Mouse (Mus musculus) right cerebral cortex, postnatal 14 days (tissue): ENCODE data around the gene Nacc2.

Experiments used
- DNase-seq: peaks from one replicate; pipeline ENCODE4 v3.0.0; 2022

Gene Nacc2

GRCm38 (mm10) chr2:26091771-26092393 lies 31.1 kb downstream of the Nacc2 start:
- DNase-seq: peak; percentile 61

GRCm38 (mm10) chr2:26090876-26091770 lies 31.9 kb downstream of the Nacc2 start:
- no peak for DNase-seq

- no peak for DNase-seq
These were observed 34.0 kb downstream of the Nacc2 start for GRCm38 (mm10) chr2:26089005-26089404.

DNA sequence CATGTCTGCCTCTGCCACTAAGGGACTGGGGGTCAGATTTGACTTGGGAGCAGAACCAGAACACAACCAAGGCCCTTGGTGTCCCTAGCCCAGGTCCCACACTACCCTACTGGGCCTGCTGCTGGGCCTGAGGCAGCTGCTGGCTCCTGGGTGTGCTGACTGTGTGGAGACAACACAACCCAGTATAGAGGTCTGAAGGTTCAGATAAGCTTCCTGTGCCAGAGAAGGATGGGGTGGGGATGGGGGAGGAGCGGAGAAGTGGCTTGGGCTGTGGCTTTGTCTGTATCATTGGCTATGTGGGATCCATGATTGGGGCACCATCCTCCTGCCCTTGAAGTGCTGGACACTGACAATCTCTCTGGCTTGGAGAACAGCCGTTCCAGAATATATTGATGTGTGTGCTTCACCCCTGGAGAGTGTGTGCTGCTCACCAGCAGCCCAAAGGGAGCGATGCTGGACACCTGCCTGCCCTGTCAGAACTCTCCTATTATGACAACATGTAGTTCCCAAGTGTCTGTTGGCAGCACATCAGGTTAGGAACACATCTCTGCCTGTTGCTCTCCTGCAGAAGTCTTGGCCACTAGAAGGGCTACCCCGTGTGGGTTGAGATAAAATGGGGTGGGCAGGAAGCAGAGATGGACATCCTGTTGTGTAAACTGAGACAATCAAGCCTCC lies 36.0 kb downstream of the Nacc2 start:
- DNase-seq: no peak

DNA sequence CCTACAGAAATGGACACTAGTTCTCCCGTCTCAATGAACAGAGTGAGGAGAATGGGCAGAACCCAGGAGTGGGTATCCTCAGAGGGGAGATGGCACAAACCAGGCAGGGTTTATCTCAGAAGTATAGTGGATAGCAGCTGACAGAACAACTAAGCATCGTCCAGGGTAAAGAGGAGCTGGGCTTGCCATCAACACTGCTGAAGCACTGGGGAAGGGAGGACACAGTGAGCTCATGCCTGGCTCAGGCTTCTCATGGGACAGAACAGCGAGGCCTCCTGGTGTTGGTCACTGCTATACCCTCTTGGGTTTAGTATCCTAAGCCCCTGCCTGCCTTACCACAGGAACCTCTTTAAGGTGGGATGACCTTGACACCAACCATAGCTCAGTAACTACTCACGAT lies 36.5 kb downstream of the Nacc2 start:
- DNase-seq: no peak

DNA sequence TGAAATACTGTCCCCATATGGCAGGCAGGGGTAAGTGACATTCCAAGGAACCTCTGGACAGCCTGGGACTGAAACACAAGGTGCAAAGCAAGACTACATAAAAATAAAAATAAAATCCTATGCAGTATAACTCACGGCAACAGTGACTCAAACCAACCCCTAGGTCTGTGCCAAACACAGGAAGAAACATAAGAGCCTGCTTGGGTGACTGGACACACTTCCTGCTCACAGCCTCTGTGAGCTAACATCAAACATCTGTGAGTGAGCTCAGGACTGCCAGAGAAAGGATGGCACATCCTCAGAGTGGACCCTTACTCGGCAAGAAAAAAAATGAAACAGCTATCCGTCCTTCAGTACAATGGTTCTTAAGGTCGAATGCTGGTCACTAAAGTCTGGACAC lies 40.1 kb downstream of the Nacc2 start:
- DNase-seq: no peak

DNA sequence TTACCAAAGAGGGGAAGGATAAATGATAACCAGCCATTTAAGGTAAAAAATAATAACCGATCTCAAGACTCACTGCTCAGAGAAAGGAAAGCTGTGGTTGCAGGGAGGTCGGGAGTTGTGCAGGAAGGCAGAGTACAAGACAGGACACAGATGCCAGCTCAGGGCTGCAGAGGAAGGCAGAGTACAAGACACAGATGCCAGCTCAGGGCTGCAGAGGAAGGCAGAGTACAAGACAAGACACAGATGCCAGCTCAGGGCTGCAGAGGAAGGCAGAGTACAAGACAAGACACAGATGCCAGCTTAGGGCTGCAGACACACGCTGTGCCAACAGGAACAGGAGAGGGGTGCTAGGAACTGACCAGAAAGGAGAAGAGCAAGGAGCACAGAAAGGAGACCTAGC lies 42.2 kb downstream of the Nacc2 start:
- DNase-seq: no peak

- DNase-seq: no peak
These were observed 43.6 kb downstream of the Nacc2 start for GRCm38 (mm10) chr2:26079409-26079808.

GRCm38 (mm10) chr2:26077068-26077467 lies 46.0 kb downstream of the Nacc2 start:
- no peak for DNase-seq

DNA sequence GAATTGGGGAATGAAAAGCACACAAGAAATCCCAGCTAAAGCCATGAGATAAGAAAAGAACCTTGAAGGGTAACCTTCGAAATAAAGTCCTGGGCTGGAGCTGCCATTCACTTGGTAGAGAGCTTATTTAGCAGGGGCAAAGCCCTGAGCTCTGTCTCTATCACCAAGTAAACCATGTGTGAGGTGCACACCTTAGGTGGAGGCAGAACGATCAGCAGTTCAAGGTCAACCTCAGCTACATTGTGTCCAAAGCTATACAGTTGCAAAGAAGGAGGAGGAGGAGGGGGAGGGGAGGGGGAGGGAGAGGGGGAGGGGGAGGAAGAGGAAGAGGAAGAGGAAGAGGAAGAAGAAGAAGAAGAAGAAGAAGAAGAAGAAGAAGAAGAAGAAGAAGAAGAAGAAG lies 46.9 kb downstream of the Nacc2 start:
- DNase-seq: no peak

DNA sequence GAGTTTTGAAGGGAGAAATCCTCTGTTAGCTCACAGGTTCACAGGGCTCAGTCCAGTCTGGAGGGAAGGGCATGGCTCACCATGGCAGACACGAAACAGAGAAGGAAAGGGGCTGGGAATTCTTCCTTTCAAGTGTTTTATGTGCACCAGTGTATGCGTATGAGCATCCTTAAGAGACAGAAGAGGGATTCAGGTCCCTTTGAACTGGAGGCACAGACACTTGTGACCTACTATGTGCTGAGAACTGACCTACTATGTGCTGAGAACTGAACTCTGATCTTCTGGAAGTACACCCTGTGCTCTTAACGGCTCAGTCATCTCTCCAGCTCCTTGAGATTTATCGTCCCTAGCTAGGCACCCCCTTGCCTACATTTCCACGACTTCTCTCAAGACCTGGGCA lies 48.5 kb downstream of the Nacc2 start:
- no peak for DNase-seq

DNA sequence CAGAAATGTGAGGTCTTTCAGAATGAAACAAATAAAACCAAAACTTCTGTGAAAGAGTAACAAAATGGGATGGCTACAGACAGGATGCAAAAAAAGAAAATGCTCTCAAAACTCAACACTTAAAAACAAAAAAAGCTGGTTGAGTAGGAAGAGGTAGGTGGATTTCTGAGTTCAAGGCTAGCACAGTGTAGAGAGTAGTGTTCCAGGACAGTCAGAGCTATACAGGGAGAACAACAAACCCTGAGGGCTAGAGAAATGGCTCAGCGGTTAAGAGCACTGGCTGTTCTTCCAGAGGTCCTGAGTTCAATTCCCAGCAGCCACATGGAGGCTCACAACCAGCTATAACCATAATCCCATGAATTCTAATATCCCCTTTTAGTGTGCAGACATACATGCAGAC lies 54.4 kb downstream of the Nacc2 start:
- DNase-seq: no peak

GRCm38 (mm10) chr2:26068175-26068574 lies 54.8 kb downstream of the Nacc2 start:
- DNase-seq: no peak

GRCm38 (mm10) chr2:26066527-26066926 lies 56.5 kb downstream of the Nacc2 start:
- peak; percentile 80 for DNase-seq

- DNase-seq: no peak
These were observed 60.1 kb downstream of the Nacc2 start for GRCm38 (mm10) chr2:26062742-26063427.

GRCm38 (mm10) chr2:26062241-26062640 lies 60.8 kb downstream of the Nacc2 start:
- DNase-seq: no peak

- peak; percentile 43 for DNase-seq
These were observed 61.9 kb downstream of the Nacc2 start for GRCm38 (mm10) chr2:26061018-26061666.

GRCm38 (mm10) chr2:26057053-26057452 lies 66.0 kb downstream of the Nacc2 start:
- DNase-seq: no peak

- DNase-seq: no peak
These were observed 66.8 kb downstream of the Nacc2 start for GRCm38 (mm10) chr2:26056226-26056625.

- no peak for DNase-seq
These were observed 67.3 kb downstream of the Nacc2 start for GRCm38 (mm10) chr2:26055747-26056102.

DNA sequence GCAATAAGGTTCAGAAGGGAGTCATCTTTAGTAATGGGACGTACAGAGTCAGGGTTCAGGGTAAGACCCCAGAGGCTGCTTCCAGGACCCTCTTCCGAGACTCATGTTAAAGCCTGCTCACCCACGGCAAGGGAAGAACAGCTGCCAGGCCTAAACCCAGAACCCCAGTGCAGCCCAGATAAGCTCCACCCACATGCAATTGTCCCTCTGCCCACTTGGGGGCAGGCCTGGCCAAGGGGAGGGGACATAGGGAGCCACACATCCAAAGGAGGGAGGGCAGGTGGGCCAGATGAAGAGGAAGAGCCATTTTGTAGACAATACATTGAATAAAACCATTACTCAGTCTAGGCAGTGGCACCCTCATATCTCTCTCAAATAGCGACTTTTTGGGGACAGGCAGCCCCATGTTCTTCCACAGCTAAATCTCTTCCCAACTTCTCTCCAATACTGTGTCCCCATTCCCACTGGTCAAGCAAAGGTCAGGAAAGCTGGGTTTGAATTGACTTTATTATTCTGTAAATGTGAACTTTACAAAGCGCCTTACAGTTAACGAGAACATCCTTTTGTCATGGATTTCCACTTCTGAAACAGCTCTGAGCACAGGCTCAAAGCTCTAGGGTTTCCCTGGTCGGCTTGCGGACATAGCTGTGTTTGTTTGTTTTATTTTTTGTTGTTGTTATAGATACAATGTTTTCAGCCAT lies 67.8 kb downstream of the Nacc2 start:
- peak; percentile 60 for DNase-seq

GRCm38 (mm10) chr2:26052806-26053205 lies 70.2 kb downstream of the Nacc2 start:
- DNase-seq: no peak
